Mouse (Mus musculus): Measurements from ENCODE around the gene Slc22a23. TPM values are rescaled to one million over a fixed set of nuclear protein-coding genes. Genes with fewer than 3 reads are reported as not detected.

Slc22a23 gene
- total and polyA plus RNA-seq, 2 experiments from 2014 or later: 14.9 to 145 TPM

- Histone ChIP-seq H3K9ac (replicated peaks; ENCODE audit: low read length, poor library complexity, severe bottlenecking) (no peak overlapping the region), H3K4me2 (ENCODE audit: low read depth, low read length, poor library complexity, severe bottlenecking) (no peak overlapping the region), H3K36me3 (ENCODE audit: insufficient read depth, low read length) (no peaks in the 10 kb centered on the region), H3K4me1 (ENCODE audit: insufficient read depth, low read length) (peaks cover 11% of the 10 kb centered on the region), H3K27ac (ENCODE audit: low read depth, low read length) (peak overlapping the region; percentile 62; the same call in 1 of the 2 replicates), H3K27me3 (ENCODE audit: insufficient read depth, low read length) (no peaks in the 10 kb centered on the region), H3K4me3 (ENCODE audit: low read depth, low read length) (no peak overlapping the region), H3K9me3 (ENCODE audit: low read length) (no peaks in the 10 kb centered on the region)
- 11% methylated on average over 6 of the region's 6 CpGs for WGBS
- ATAC-seq (ENCODE audit: low FRiP score) (no peak), DNase-seq (ENCODE audit: low spot score) (no peak)
- TF ChIP-seq CTCF (IDR thresholded peaks at IDR 0.05): no peak
These were observed 96.9 kb downstream of the Slc22a23 start for GRCm38 (mm10) chr13:34248107-34248506.

- no peak for TF ChIP-seq CTCF (IDR thresholded peaks at IDR 0.05)
- Histone ChIP-seq H3K9ac (replicated peaks; ENCODE audit: low read length, poor library complexity, severe bottlenecking) (no peak overlapping the region), H3K4me1 (ENCODE audit: insufficient read depth, low read length) (peaks cover 11% of the 10 kb centered on the region), H3K36me3 (ENCODE audit: insufficient read depth, low read length) (no peaks in the 10 kb centered on the region), H3K4me2 (ENCODE audit: low read depth, low read length, poor library complexity, severe bottlenecking) (no peak overlapping the region), H3K9me3 (ENCODE audit: low read length) (no peaks in the 10 kb centered on the region), H3K27me3 (ENCODE audit: insufficient read depth, low read length) (no peaks in the 10 kb centered on the region), H3K27ac (ENCODE audit: low read depth, low read length) (no peak overlapping the region), H3K4me3 (ENCODE audit: low read depth, low read length) (no peak overlapping the region)
- ATAC-seq (ENCODE audit: low FRiP score) (no peak), DNase-seq (ENCODE audit: low spot score) (no peak)
- 69% methylated on average over 3 of the region's 3 CpGs for WGBS
These were observed 98.2 kb downstream of the Slc22a23 start for GRCm38 (mm10) chr13:34246821-34247220.

- 56% methylated on average over 6 of the region's 6 CpGs for WGBS
- H3K4me3 ChIP-seq (ENCODE audit: low read depth, low read length): no peak overlapping the region
- H3K36me3 ChIP-seq (ENCODE audit: insufficient read depth, low read length): no peaks in the 10 kb centered on the region
- no peak for TF ChIP-seq CTCF (IDR thresholded peaks at IDR 0.05)
- ATAC-seq (ENCODE audit: low FRiP score) (no peak), DNase-seq (ENCODE audit: low spot score) (no peak)
- H3K9me3 ChIP-seq (ENCODE audit: low read length): no peaks in the 10 kb centered on the region
- H3K9ac ChIP-seq (replicated peaks; ENCODE audit: low read length, poor library complexity, severe bottlenecking): no peak overlapping the region
- no peak overlapping the region for H3K4me2 ChIP-seq (ENCODE audit: low read depth, low read length, poor library complexity, severe bottlenecking)
- no peak overlapping the region for H3K27ac ChIP-seq (ENCODE audit: low read depth, low read length)
- H3K4me1 ChIP-seq (ENCODE audit: insufficient read depth, low read length): peaks cover 11% of the 10 kb centered on the region
- no peaks in the 10 kb centered on the region for H3K27me3 ChIP-seq (ENCODE audit: insufficient read depth, low read length)
These were observed 99.8 kb downstream of the Slc22a23 start for GRCm38 (mm10) chr13:34245216-34245615.

- ATAC-seq (ENCODE audit: low FRiP score): no peak
- DNase-seq (ENCODE audit: low spot score): peak; percentile 51
- Histone ChIP-seq H3K9me3 (ENCODE audit: low read length) (no peaks in the 10 kb centered on the region), H3K9ac (replicated peaks; ENCODE audit: low read length, poor library complexity, severe bottlenecking) (no peak overlapping the region), H3K36me3 (ENCODE audit: insufficient read depth, low read length) (no peaks in the 10 kb centered on the region), H3K27ac (ENCODE audit: low read depth, low read length) (0 out of 2 replicates have a peak overlapping the region, but pooled peaks have one; percentile 18), H3K27me3 (ENCODE audit: insufficient read depth, low read length) (no peaks in the 10 kb centered on the region), H3K4me2 (ENCODE audit: low read depth, low read length, poor library complexity, severe bottlenecking) (no peak overlapping the region), H3K4me3 (ENCODE audit: low read depth, low read length) (no peak overlapping the region), H3K4me1 (ENCODE audit: insufficient read depth, low read length) (peaks cover 5% of the 10 kb centered on the region)
- WGBS: 29% methylated on average over 1 of the region's 1 CpGs
- TF ChIP-seq CTCF (IDR thresholded peaks at IDR 0.05): no peak
These were observed 100.8 kb downstream of the Slc22a23 start for GRCm38 (mm10) chr13:34244186-34244585.

- WGBS: 44% methylated on average over 3 of the region's 3 CpGs
- H3K4me1 ChIP-seq (ENCODE audit: insufficient read depth, low read length): peaks cover 9% of the 10 kb centered on the region; the same call in 1 of the 2 replicates
- DNase-seq (ENCODE audit: low spot score) (peak; percentile 25), ATAC-seq (ENCODE audit: low FRiP score) (no peak)
- no peak overlapping the region for H3K9ac ChIP-seq (replicated peaks; ENCODE audit: low read length, poor library complexity, severe bottlenecking)
- no peaks in the 10 kb centered on the region for H3K27me3 ChIP-seq (ENCODE audit: insufficient read depth, low read length)
- no peak overlapping the region for H3K4me2 ChIP-seq (ENCODE audit: low read depth, low read length, poor library complexity, severe bottlenecking)
- TF ChIP-seq CTCF (IDR thresholded peaks at IDR 0.05): no peak
- no peak overlapping the region for H3K27ac ChIP-seq (ENCODE audit: low read depth, low read length)
- no peak overlapping the region for H3K4me3 ChIP-seq (ENCODE audit: low read depth, low read length)
- H3K36me3 ChIP-seq (ENCODE audit: insufficient read depth, low read length): no peaks in the 10 kb centered on the region
- H3K9me3 ChIP-seq (ENCODE audit: low read length): no peaks in the 10 kb centered on the region
These were observed 102.8 kb downstream of the Slc22a23 start for GRCm38 (mm10) chr13:34242211-34242610.

GRCm38 (mm10) chr13:34240087-34240428, 104.9 kb downstream of the Slc22a23 start:
- Histone ChIP-seq H3K4me1 (ENCODE audit: insufficient read depth, low read length) (peaks cover 9% of the 10 kb centered on the region; the same call in 1 of the 2 replicates), H3K4me2 (ENCODE audit: low read depth, low read length, poor library complexity, severe bottlenecking) (no peak overlapping the region), H3K27me3 (ENCODE audit: insufficient read depth, low read length) (no peaks in the 10 kb centered on the region), H3K9ac (replicated peaks; ENCODE audit: low read length, poor library complexity, severe bottlenecking) (no peak overlapping the region), H3K4me3 (ENCODE audit: low read depth, low read length) (no peak overlapping the region), H3K36me3 (ENCODE audit: insufficient read depth, low read length) (no peaks in the 10 kb centered on the region), H3K27ac (ENCODE audit: low read depth, low read length) (no peak overlapping the region), H3K9me3 (ENCODE audit: low read length) (no peaks in the 10 kb centered on the region)
- DNase-seq (ENCODE audit: low spot score): no peak
- no peak for TF ChIP-seq CTCF (IDR thresholded peaks at IDR 0.05)
- no peak for ATAC-seq (ENCODE audit: low FRiP score)
- 67% methylated on average over 3 of the region's 3 CpGs for WGBS

All from midbrain, postnatal 0 days (tissue).